Mouse (Mus musculus) adrenal gland, adult (tissue): ENCODE results near the gene Krtap28-13.

Experiments used
- DNase-seq, 2 experiments: peaks; one replicate each; pipeline ENCODE4 v3.0.0; 2022 to 2023; ENCODE audit warnings: low spot score in 1 of 2; ENCODE audit not compliant: inconsistent age in 2 of 2

Krtap28-13 gene

GRCm38 (mm10) chr1:83060643-83061042 is at the start of gene Krtap28-13:
Gene Krtap28-13 (plus strand): TSS chr1:83060930.
- DNase-seq, result no peak

- DNase-seq, result no peak
Measured at GRCm38 (mm10) chr1:83014477-83014876, 46.3 kb upstream of the Krtap28-13 start.

- DNase-seq, result no peak
Measured at GRCm38 (mm10) chr1:83015329-83015879, 45.3 kb upstream of the Krtap28-13 start.

GRCm38 (mm10) chr1:83016556-83016955 is 44.2 kb upstream of the Krtap28-13 start:
- DNase-seq, result no peak

GRCm38 (mm10) chr1:83031950-83032349 is 28.8 kb upstream of the Krtap28-13 start:
- no peak for DNase-seq

- DNase-seq, result peak in 1 of 2 experiments; percentile 20
Measured at GRCm38 (mm10) chr1:83032508-83032907, 28.2 kb upstream of the Krtap28-13 start.

- no peak for DNase-seq
Measured at GRCm38 (mm10) chr1:83034509-83034908, 26.2 kb upstream of the Krtap28-13 start.

- no peak for DNase-seq
Measured at GRCm38 (mm10) chr1:83036892-83037667, 23.6 kb upstream of the Krtap28-13 start.

- peak; percentile 11 to 58 for DNase-seq
Measured at GRCm38 (mm10) chr1:83038109-83038672, 22.5 kb upstream of the Krtap28-13 start, which contains the start of gene Slc19a3. Gene Slc19a3 (minus strand): TSS chr1:83038448.

- no peak for DNase-seq
Measured at GRCm38 (mm10) chr1:83039080-83039479, 21.6 kb upstream of the Krtap28-13 start.

- no peak for DNase-seq
Measured at GRCm38 (mm10) chr1:83042380-83042779, 18.4 kb upstream of the Krtap28-13 start, which contains the start of gene Krtap28-10. Gene Krtap28-10 (minus strand): TSS chr1:83042480.

GRCm38 (mm10) chr1:83044882-83045427 is 15.8 kb upstream of the Krtap28-13 start, which contains the start of gene Gm47969:
Gene Gm47969 (plus strand): TSS chr1:83044932.
- DNase-seq, result no peak

- DNase-seq, result peak in 1 of 2 experiments; percentile 44
Measured at GRCm38 (mm10) chr1:83058481-83058880, 2.2 kb upstream of the Krtap28-13 start.

- DNase-seq, result no peak
Measured at GRCm38 (mm10) chr1:83059278-83059677, 1.5 kb upstream of the Krtap28-13 start, which contains the start of gene A030005K14Rik. Gene A030005K14Rik (minus strand): TSS chr1:83059378.

GRCm38 (mm10) chr1:83064851-83065250 is 4.1 kb downstream of the Krtap28-13 start:
- DNase-seq, result peak in 1 of 2 experiments; percentile 69

GRCm38 (mm10) chr1:83066577-83066976 is 5.8 kb downstream of the Krtap28-13 start:
- DNase-seq, result no peak

GRCm38 (mm10) chr1:83067205-83067604 is 6.5 kb downstream of the Krtap28-13 start:
- no peak for DNase-seq

- no peak for DNase-seq
Measured at GRCm38 (mm10) chr1:83075526-83076189, 14.9 kb downstream of the Krtap28-13 start.

GRCm38 (mm10) chr1:83076190-83076917 is 15.6 kb downstream of the Krtap28-13 start:
- DNase-seq, result peak in 1 of 2 experiments; percentile 69

- no peak for DNase-seq
Measured at GRCm38 (mm10) chr1:83077016-83077415, 16.3 kb downstream of the Krtap28-13 start.
